8 mouse cellular contexts compared by ENCODE assay signal in the genomic region with DNA sequence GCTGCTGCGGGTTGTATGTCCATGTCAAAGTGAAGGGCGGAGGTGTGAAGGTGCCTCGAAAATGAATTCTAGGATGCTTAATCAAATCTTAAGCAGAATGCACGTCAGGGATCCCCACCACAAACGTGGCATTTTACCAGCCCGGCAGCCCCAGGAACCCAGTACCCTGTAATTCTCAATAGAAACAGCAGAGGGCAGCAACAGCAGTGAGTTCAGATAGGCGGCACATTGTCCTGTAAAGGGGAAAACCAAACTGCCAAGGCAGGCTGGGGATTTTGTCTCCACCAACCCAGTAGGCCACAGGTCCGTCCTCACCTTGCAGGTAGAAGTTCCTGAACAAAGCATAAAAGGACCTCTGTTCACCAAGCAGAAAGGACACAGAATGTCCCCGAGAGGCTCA. TPM values are rescaled to one million over a fixed set of nuclear protein-coding genes. Genes with fewer than 3 reads are reported as not detected.
DNase-seq lines count a peak whose midpoint lies in the region; ATAC-seq and TF ChIP-seq lines count a peak whose summit lies in the region.

No protein-coding gene starts in this region.

- no peak overlapping the region for H3K4me3 ChIP-seq in heart, embryonic 11.5 days (ENCODE audit: low read depth, low read length)
- no peak overlapping the region for H3K4me3 ChIP-seq in lung, postnatal 0 days (ENCODE audit: low read depth, low read length)

- ATAC-seq in heart, embryonic 11.5 days (replicated peaks; ENCODE audit: insufficient number of reproducible peaks, low FRiP score, low TSS enrichment) = no peak
- ATAC-seq in lung, postnatal 0 days = no peak

- no peak overlapping the region for H3K9ac ChIP-seq in heart, embryonic 11.5 days (ENCODE audit: low read depth, low read length)
- no peak overlapping the region for H3K9ac ChIP-seq in lung, postnatal 0 days (replicated peaks; ENCODE audit: low read depth)

- no peak overlapping the region for H3K27ac ChIP-seq in heart, embryonic 11.5 days (ENCODE audit: low read depth, low read length)
- H3K27ac ChIP-seq in lung, postnatal 0 days (ENCODE audit: low read length) = no peak overlapping the region

- peak; percentile 76 to 86 for DNase-seq in CD8-positive naive resting alpha-beta T cell, adult 2 months (ENCODE audit: low read depth in 2 of 2, low spot score in 2 of 2)
- DNase-seq in adrenal gland, adult (ENCODE audit: inconsistent age in 2 of 2, low spot score in 1 of 2) = peak; percentile 77 to 94
- DNase-seq in embryo, embryonic 10.5 days (ENCODE audit: low spot score) = peak; percentile 92
- DNase-seq in layer of hippocampus, adult 9-10 months (ENCODE audit: low spot score) = peak; percentile 75
- peak; percentile 70 for DNase-seq in lung, postnatal 0 days (ENCODE audit: low spot score)
- peak; percentile 87 for DNase-seq in right cerebral cortex, postnatal 10 days (ENCODE audit: low spot score in 2 of 2)
- DNase-seq in urinary bladder, postnatal 14 days (ENCODE audit: low spot score) = peak; percentile 77

- peaks cover 7% of the 10 kb centered on the region for H3K4me1 ChIP-seq in heart, embryonic 11.5 days (ENCODE audit: control insufficient read depth, insufficient read depth, low read length)
- H3K4me1 ChIP-seq in lung, postnatal 0 days (ENCODE audit: insufficient read depth, low read depth, low read length) = 0 out of 2 replicates have a peak, but pooled peaks cover 3% of the 10 kb centered on the region

- H3K36me3 ChIP-seq in heart, embryonic 11.5 days (ENCODE audit: control insufficient read depth, insufficient read depth, low read length) = no peaks in the 10 kb centered on the region
- H3K36me3 ChIP-seq in lung, postnatal 0 days (ENCODE audit: insufficient read depth, low read length) = no peaks in the 10 kb centered on the region

- H3K27me3 ChIP-seq in heart, embryonic 11.5 days (ENCODE audit: control insufficient read depth, insufficient read depth, low read length) = no peaks in the 10 kb centered on the region
- no peaks in the 10 kb centered on the region for H3K27me3 ChIP-seq in lung, postnatal 0 days (replicated peaks; ENCODE audit: insufficient read depth, low read length)

- TF ChIP-seq EP300 in lung, postnatal 0 days (IDR thresholded peaks at IDR 0.05) = no peak

- H3K4me2 ChIP-seq in heart, embryonic 11.5 days = peak overlapping the region; percentile 37
- H3K4me2 ChIP-seq in lung, postnatal 0 days (replicated peaks; ENCODE audit: low read depth, low read length) = no peak overlapping the region

- 15% methylated on average over 9 of the region's 9 CpGs for WGBS in heart, embryonic 11.5 days (ENCODE audit: insufficient replicate concordance)
- 12% methylated on average over 9 of the region's 9 CpGs for WGBS in lung, postnatal 0 days

- no peaks in the 10 kb centered on the region for H3K9me3 ChIP-seq in heart, embryonic 11.5 days (replicated peaks; ENCODE audit: control insufficient read depth, low read length)
- H3K9me3 ChIP-seq in lung, postnatal 0 days (ENCODE audit: low read length) = no peaks in the 10 kb centered on the region

- TF ChIP-seq CTCF in lung, postnatal 0 days (IDR thresholded peaks at IDR 0.05) = peak; percentile 91

RNA-seq across cellular contexts. Expression of a gene that starts 2.0 kb away (rescaled TPM):
- 51.1 and 54.2 TPM in 2 replicates for polyA plus RNA-seq in heart, embryonic 11.5 days (2014; fragmentation: Nextera tagmentation; extraction: Ambion mirVana)
- 25.4 and 27.5 TPM in 2 replicates for polyA plus RNA-seq in lung, postnatal 0 days (2015; fragmentation: Nextera tagmentation; extraction: Ambion mirVana)
